Mouse (Mus musculus) heart, postnatal 0 days (tissue): ENCODE data around the gene Hdac4.

Experiments
- CTCF ChIP-seq: IDR thresholded peaks from 2 replicates; pipeline ENCODE4 v1.5.1; 2016; ENCODE audit warnings: antibody characterized with exemption, control low read depth, low read depth
- EP300 ChIP-seq: IDR thresholded peaks from 2 replicates; pipeline ENCODE4 v1.6.1; 2016; ENCODE audit warnings: antibody characterized with exemption, low read depth

GRCm38 (mm10) chr1:91964486-91965335, 230.8 kb downstream of the Hdac4 start:
- TF ChIP-seq CTCF = no peak
- TF ChIP-seq EP300 = no peak
